Mouse (Mus musculus) heart, postnatal 0 days (tissue): ENCODE results near the gene Pcsk4. TPM values are rescaled to one million over a fixed set of nuclear protein-coding genes. Genes with fewer than 3 reads are reported as not detected.
"Not testable (repeated sequence)": the region's sequence is repeated elsewhere in the genome, so short reads cannot be mapped to it uniquely, and the experiment has no call there.

Experiments used
- ATAC-seq: fragments of 200-750 bp; cut with Nextera tagmentation; 2 replicates; pipeline ENCODE4 v1.8.0; 2017; ENCODE audit warnings: low read depth, moderate number of reproducible peaks, moderate library complexity; ENCODE audit not compliant: insufficient read depth
- DNase-seq: peaks from one replicate; pipeline ENCODE4 v3.0.0-alpha.2; 2016; ENCODE audit warnings: low spot score
- H3K27ac ChIP-seq: fragments of 300-500 bp; sonication (generic); 2 replicates; pipeline ENCODE4 v1.5.1; 2014; ENCODE audit warnings: low read depth, mild to moderate bottlenecking
- H3K27me3 ChIP-seq: fragments of 300-500 bp; sonication (generic); 2 replicates; pipeline ENCODE4 v1.6.1; 2014; ENCODE audit warnings: low read length, mixed read lengths; ENCODE audit not compliant: control insufficient read depth, insufficient read depth
- H3K36me3 ChIP-seq: fragments of 300-500 bp; sonication (generic); replicated peaks from 2 replicates; pipeline ENCODE4 v1.6.1; 2014; ENCODE audit warnings: low read length, mixed read lengths; ENCODE audit not compliant: control insufficient read depth, insufficient read depth
- H3K4me1 ChIP-seq: fragments of 300-500 bp; sonication (generic); 2 replicates; pipeline ENCODE4 v1.6.1; 2014; ENCODE audit warnings: antibody characterized with exemption; ENCODE audit not compliant: control insufficient read depth, insufficient read depth
- H3K4me2 ChIP-seq: fragments of 300-500 bp; sonication (generic); 2 replicates; pipeline ENCODE4 v1.6.1; 2014; ENCODE audit warnings: low read depth, mild to moderate bottlenecking, low read length, moderate library complexity
- H3K4me3 ChIP-seq: fragments of 300-500 bp; sonication (generic); 2 replicates; pipeline ENCODE4 v1.5.1; 2014; ENCODE audit warnings: low read depth, low read length
- H3K9ac ChIP-seq: fragments of 300-500 bp; sonication (generic); replicated peaks from 2 replicates; pipeline ENCODE4 v1.6.1; 2014; ENCODE audit warnings: low read depth, low read length, mixed read lengths
- H3K9me3 ChIP-seq: fragments of 300-500 bp; sonication (generic); replicated peaks from 2 replicates; pipeline ENCODE4 v1.6.1; 2016; ENCODE audit warnings: low read length; ENCODE audit not compliant: control insufficient read depth
- CTCF ChIP-seq: IDR thresholded peaks from 2 replicates; pipeline ENCODE4 v1.5.1; 2016; ENCODE audit warnings: antibody characterized with exemption, control low read depth, low read depth
- EP300 ChIP-seq: IDR thresholded peaks from 2 replicates; pipeline ENCODE4 v1.6.1; 2016; ENCODE audit warnings: antibody characterized with exemption, low read depth
- WGBS: fragments of 180-500 bp; shearing (Covaris S2); extraction: QIAGEN DNeasy Blood & Tissue Kit; methylation state at CpG from one replicate; pipeline ENCODE4 v1.1.7; 2014; 5-methylcytosine and 5-hydroxymethylcytosine counted together
- polyA plus RNA-seq: library from polyadenylated mRNA; unstranded; fragments of >200 nt; fragmentation: Nextera tagmentation; extraction: Ambion mirVana; gene quantifications from 2 replicates; pipeline ENCODE4 v1.2.1, GENCODE M21; 2015
- total RNA-seq: library from RNA; depleted of rRNA; stranded (reverse); fragments of >200 nt; gene quantifications from 2 replicates; pipeline ENCODE4 v1.2.3, GENCODE M21; 2014; ENCODE audit warnings: low replicate concordance

Pcsk4 gene
- total and polyA plus RNA-seq, 2 experiments from 2014 or later: 2.1 TPM; not detected in 1

DNA sequence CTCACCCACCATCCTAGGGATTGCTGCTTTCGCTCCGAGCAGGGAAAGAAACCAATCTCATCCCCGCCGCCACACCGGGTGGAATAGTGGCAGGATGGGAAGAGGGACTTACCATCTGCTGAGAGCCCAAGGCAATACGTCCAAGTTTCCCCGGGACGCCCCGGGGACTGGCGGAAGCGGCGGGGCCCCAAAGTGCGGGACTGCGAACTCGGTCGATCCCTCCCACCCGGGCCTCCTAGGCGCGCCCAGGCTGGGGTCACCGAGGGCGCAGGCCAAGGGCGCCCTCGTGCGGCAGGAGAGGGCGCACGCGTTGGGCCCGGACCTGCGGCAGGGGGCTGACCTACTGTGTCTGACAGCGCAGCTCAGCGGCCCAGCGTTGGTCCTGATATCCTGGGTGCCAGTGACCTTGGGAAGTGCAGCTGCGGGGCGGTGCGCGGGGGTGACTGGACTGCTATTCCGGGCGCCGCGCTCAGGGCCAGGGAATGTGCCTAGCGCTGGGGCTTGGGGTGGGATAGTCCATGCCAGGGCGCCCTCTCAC is 19.0 kb upstream of the Pcsk4 start, which contains the start of gene Adamtsl5:
TSS of gene Adamtsl5 (minus strand) at position 169 of the 538 bp plus-strand sequence.
- Histone ChIP-seq H3K36me3 (no peaks in the 10 kb centered on the region), H3K4me1 (peaks cover 30% of the 10 kb centered on the region), H3K9ac (peak within 1 kb of the TSS; percentile 62), H3K27me3 (peaks cover 65% of the 10 kb centered on the region), H3K9me3 (no peaks in the 10 kb centered on the region), H3K27ac (peak within 1 kb of the TSS; percentile 46), H3K4me3 (peak within 1 kb of the TSS; percentile 59), H3K4me2 (peak within 1 kb of the TSS; percentile 85)
- TF ChIP-seq CTCF: peak; percentile 62
- no peak for TF ChIP-seq EP300
- ATAC-seq (peak; percentile 79), DNase-seq (peak; percentile 63)
- WGBS: under 1% methylated on average over 34 of the region's 42 CpGs

- H3K27me3 ChIP-seq: peaks cover 63% of the 10 kb centered on the region
- peak overlapping the region; percentile 46 for H3K27ac ChIP-seq
- H3K36me3 ChIP-seq: no peaks in the 10 kb centered on the region
- 7% methylated on average over 17 of the region's 17 CpGs for WGBS
- no peaks in the 10 kb centered on the region for H3K9me3 ChIP-seq
- H3K9ac ChIP-seq: peak overlapping the region; percentile 62
- DNase-seq: peak; percentile 5
- H3K4me1 ChIP-seq: peaks cover 33% of the 10 kb centered on the region
- H3K4me2 ChIP-seq: peak overlapping the region; percentile 85
- ATAC-seq: no peak
- H3K4me3 ChIP-seq: peak overlapping the region; percentile 59
- TF ChIP-seq CTCF: no peak
- no peak for TF ChIP-seq EP300
Observed at GRCm38 (mm10) chr10:80347514-80347967, 18.2 kb upstream of the Pcsk4 start.

- not testable (repeated sequence) for H3K9me3 ChIP-seq, H3K4me2 ChIP-seq, DNase-seq, H3K9ac ChIP-seq, H3K36me3 ChIP-seq, ATAC-seq, H3K4me3 ChIP-seq, H3K27ac ChIP-seq
- 85% methylated on average over 5 of the region's 6 CpGs for whole genome bisulfite sequencing
- peaks cover 33% of the 10 kb centered on the region for H3K4me1 ChIP-seq
- peaks cover 67% of the 10 kb centered on the region for H3K27me3 ChIP-seq
Observed at GRCm38 (mm10) chr10:80345929-80346328, 16.6 kb upstream of the Pcsk4 start.

- DNase-seq: peak; percentile 2
- H3K27me3 ChIP-seq: peaks cover 71% of the 10 kb centered on the region
- no peak overlapping the region for H3K27ac ChIP-seq
- no peak overlapping the region for H3K4me3 ChIP-seq
- no peak for ATAC-seq
- H3K4me2 ChIP-seq: peak overlapping the region; percentile 13; the same call in 1 of the 2 replicates
- WGBS: 19% methylated on average over 16 of the region's 16 CpGs
- H3K9ac ChIP-seq: no peak overlapping the region
- H3K36me3 ChIP-seq: no peaks in the 10 kb centered on the region
- no peak for TF ChIP-seq EP300
- H3K4me1 ChIP-seq: peaks cover 33% of the 10 kb centered on the region
- H3K9me3 ChIP-seq: no peaks in the 10 kb centered on the region
Observed at GRCm38 (mm10) chr10:80345122-80345521, 15.8 kb upstream of the Pcsk4 start.

GRCm38 (mm10) chr10:80344131-80344661 is 14.9 kb upstream of the Pcsk4 start:
- ATAC-seq (no peak), DNase-seq (peak; percentile 20)
- WGBS: 20% methylated on average over 9 of the region's 9 CpGs
- Histone ChIP-seq H3K4me1 (peaks cover 33% of the 10 kb centered on the region), H3K36me3 (no peaks in the 10 kb centered on the region), H3K9ac (no peak overlapping the region), H3K4me2 (no peak overlapping the region), H3K27ac (no peak overlapping the region), H3K4me3 (no peak overlapping the region), H3K27me3 (peaks cover 62% of the 10 kb centered on the region), H3K9me3 (no peaks in the 10 kb centered on the region)
- TF ChIP-seq EP300 (no peak), CTCF (no peak)

DNA sequence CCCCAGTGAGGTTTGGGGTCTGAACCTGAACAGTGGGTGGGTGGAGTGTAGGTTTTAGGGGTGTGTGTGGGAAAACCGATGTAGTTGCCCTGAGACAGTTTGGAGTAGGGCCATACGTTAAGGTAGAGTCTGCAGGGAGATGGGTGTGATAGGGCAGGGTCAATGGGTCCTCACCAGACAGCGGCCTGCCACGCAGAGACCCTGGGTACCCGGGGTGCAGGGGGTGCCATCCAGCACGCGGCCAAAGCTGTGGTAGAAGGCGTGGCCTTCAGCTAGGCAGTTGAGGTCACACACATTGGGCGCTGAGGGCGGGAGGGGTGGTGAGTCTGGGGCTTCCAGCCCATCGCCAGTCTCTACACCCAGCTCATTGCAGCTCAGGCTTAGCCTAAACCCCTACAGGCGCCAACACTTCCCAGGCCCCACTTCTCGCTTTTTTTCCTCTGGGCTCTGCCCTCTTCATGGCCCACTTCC is 14.2 kb upstream of the Pcsk4 start:
- Histone ChIP-seq H3K4me1 (peaks cover 29% of the 10 kb centered on the region), H3K4me3 (peak overlapping the region; percentile 16; the same call in 1 of the 2 replicates)

More for the DNA sequence above, 14.2 kb upstream of the Pcsk4 start:
- no peaks in the 10 kb centered on the region for H3K9me3 ChIP-seq
- DNase-seq (no peak), ATAC-seq (no peak)
- 54% methylated on average over 13 of the region's 13 CpGs for WGBS
- H3K9ac ChIP-seq: no peak overlapping the region
- H3K36me3 ChIP-seq: no peaks in the 10 kb centered on the region
- H3K27ac ChIP-seq: no peak overlapping the region
- peaks cover 56% of the 10 kb centered on the region for H3K27me3 ChIP-seq
- TF ChIP-seq CTCF (no peak), EP300 (no peak)
- H3K4me2 ChIP-seq: peak overlapping the region; percentile 41; the same call in 1 of the 2 replicates
